Mouse (Mus musculus) liver (tissue): Measurements from ENCODE around the gene Dagla.

Source experiments
- DNase-seq: peaks from one replicate; pipeline ENCODE4 v3.0.0-alpha.2; 2020; ENCODE audit warnings: mixed read lengths

The Dagla gene

GRCm38 (mm10) chr19:10304810-10305544, at the start of gene Dagla:
Gene Dagla (minus strand): TSS chr19:10304877.
- peak; percentile 58 for DNase-seq

GRCm38 (mm10) chr19:10352218-10352617, 47.5 kb upstream of the Dagla start:
- DNase-seq, result no peak

- no peak for DNase-seq
Observed at GRCm38 (mm10) chr19:10347628-10348273, 43.1 kb upstream of the Dagla start.

GRCm38 (mm10) chr19:10345696-10346095, 41.0 kb upstream of the Dagla start:
- DNase-seq, result peak; percentile 39

GRCm38 (mm10) chr19:10343866-10344265, 39.2 kb upstream of the Dagla start:
- DNase-seq, result no peak

- DNase-seq, result no peak
Observed at GRCm38 (mm10) chr19:10341817-10342439, 37.3 kb upstream of the Dagla start.

GRCm38 (mm10) chr19:10341152-10341551, 36.5 kb upstream of the Dagla start:
- DNase-seq, result peak; percentile 58

- DNase-seq, result no peak
Observed at GRCm38 (mm10) chr19:10340661-10341060, 36.0 kb upstream of the Dagla start.

GRCm38 (mm10) chr19:10339271-10339670, 34.6 kb upstream of the Dagla start:
- no peak for DNase-seq

GRCm38 (mm10) chr19:10338724-10339123, 34.0 kb upstream of the Dagla start:
- no peak for DNase-seq

- DNase-seq, result no peak
Observed at GRCm38 (mm10) chr19:10334467-10334866, 29.8 kb upstream of the Dagla start.

- DNase-seq, result peak; percentile 46
Observed at GRCm38 (mm10) chr19:10333545-10334252, 29.0 kb upstream of the Dagla start.

- DNase-seq, result no peak
Observed at GRCm38 (mm10) chr19:10331706-10332105, 27.0 kb upstream of the Dagla start.

GRCm38 (mm10) chr19:10329033-10329432, 24.4 kb upstream of the Dagla start:
- no peak for DNase-seq

GRCm38 (mm10) chr19:10326609-10327008, 21.9 kb upstream of the Dagla start:
- DNase-seq, result no peak

GRCm38 (mm10) chr19:10323860-10324259, 19.2 kb upstream of the Dagla start:
- no peak for DNase-seq

- no peak for DNase-seq
Observed at GRCm38 (mm10) chr19:10323362-10323837, 18.7 kb upstream of the Dagla start.

GRCm38 (mm10) chr19:10317795-10318194, 13.1 kb upstream of the Dagla start:
- no peak for DNase-seq

- DNase-seq, result no peak
Observed at GRCm38 (mm10) chr19:10317358-10317757, 12.7 kb upstream of the Dagla start.

GRCm38 (mm10) chr19:10316956-10317355, 12.3 kb upstream of the Dagla start:
- DNase-seq, result no peak

GRCm38 (mm10) chr19:10312072-10312471, 7.4 kb upstream of the Dagla start:
- no peak for DNase-seq

GRCm38 (mm10) chr19:10308990-10309389, 4.3 kb upstream of the Dagla start:
- DNase-seq, result no peak

GRCm38 (mm10) chr19:10307941-10308340, 3.3 kb upstream of the Dagla start:
- no peak for DNase-seq
